Mouse (Mus musculus) megakaryocyte, embryonic 14.5 days (primary cell): ENCODE measurements around the gene Stxbp5.

ENCODE experiments used
- FLI1 ChIP-seq: IDR thresholded peaks from 2 replicates; pipeline ENCODE4 v1.6.1; 2012; ENCODE audit warnings: low read length, inconsistent platforms, mixed read lengths
- GATA1 ChIP-seq: IDR thresholded peaks from 3 replicates; pipeline ENCODE4 v1.6.1; 2012; ENCODE audit warnings: mixed read lengths, low read length, inconsistent platforms, borderline replicate concordance

GRCm38 (mm10) chr10:9796429-9796828, 104.5 kb downstream of the Stxbp5 start:
- TF ChIP-seq FLI1 (no peak), GATA1 (no peak)
